Mouse (Mus musculus) intestine, postnatal 0 days (tissue): ENCODE measurements around the gene Ier3. TPM values are rescaled to one million over a fixed set of nuclear protein-coding genes. Genes with fewer than 3 reads are reported as not detected.
A peak's percentile ranks its signal among the peaks of the same experiment; 100 is the strongest.

Experiments
- ATAC-seq: fragments of 200-750 bp; cut with Nextera tagmentation; 2 replicates; pipeline ENCODE4 v1.8.0; 2017; ENCODE audit warnings: mild to moderate bottlenecking, moderate TSS enrichment, moderate library complexity
- H3K27ac ChIP-seq: fragments of 300-500 bp; sonication (generic); 2 replicates; pipeline ENCODE4 v1.5.1; 2014; ENCODE audit warnings: mild to moderate bottlenecking, low read depth, low read length, moderate library complexity
- H3K27me3 ChIP-seq: fragments of 300-500 bp; sonication (generic); replicated peaks from 2 replicates; pipeline ENCODE4 v1.6.1; 2014; ENCODE audit warnings: low read length, mixed read lengths; ENCODE audit not compliant: control insufficient read depth, insufficient read depth
- H3K36me3 ChIP-seq: fragments of 300-500 bp; sonication (generic); 2 replicates; pipeline ENCODE4 v1.6.1; 2014; ENCODE audit warnings: mild to moderate bottlenecking, moderate library complexity; ENCODE audit not compliant: control insufficient read depth, insufficient read depth
- H3K4me1 ChIP-seq: fragments of 300-500 bp; sonication (generic); replicated peaks from 2 replicates; pipeline ENCODE4 v1.6.1; 2014; ENCODE audit warnings: antibody characterized with exemption, low read length, mixed read lengths; ENCODE audit not compliant: control insufficient read depth, insufficient read depth
- H3K4me2 ChIP-seq: fragments of 300-500 bp; sonication (generic); replicated peaks from 2 replicates; pipeline ENCODE4 v1.6.1; 2014; ENCODE audit warnings: low read depth, mild to moderate bottlenecking, moderate library complexity
- H3K4me3 ChIP-seq: fragments of 300-500 bp; sonication (generic); 2 replicates; pipeline ENCODE4 v1.5.1; 2014; ENCODE audit warnings: low read depth, low read length
- H3K9ac ChIP-seq: fragments of 300-500 bp; sonication (generic); 2 replicates; pipeline ENCODE4 v1.6.1; 2014; ENCODE audit warnings: mild to moderate bottlenecking, low read depth, low read length
- H3K9me3 ChIP-seq: fragments of 300-500 bp; sonication (generic); 2 replicates; pipeline ENCODE4 v1.6.1; 2016; ENCODE audit warnings: mixed run types; ENCODE audit not compliant: control insufficient read depth
- CTCF ChIP-seq: sonication (generic); IDR thresholded peaks from 2 replicates; pipeline ENCODE4 v1.5.1; 2016; ENCODE audit warnings: low read depth, mild to moderate bottlenecking, control low read depth, antibody characterized with exemption, moderate library complexity
- WGBS: fragments of 180-500 bp; shearing (Covaris S2); extraction: QIAGEN DNeasy Blood & Tissue Kit; methylation state at CpG from one replicate; pipeline ENCODE4 v1.1.7; 2014; 5-methylcytosine and 5-hydroxymethylcytosine counted together
- polyA plus RNA-seq: library from polyadenylated mRNA; unstranded; fragments of >200 nt; fragmentation: Nextera tagmentation; extraction: Ambion mirVana; gene quantifications from 2 replicates; pipeline ENCODE4 v1.2.1, GENCODE M21; 2015

The Ier3 gene
- 34.6 and 36.9 TPM in 2 replicates for polyA plus RNA-seq

DNA sequence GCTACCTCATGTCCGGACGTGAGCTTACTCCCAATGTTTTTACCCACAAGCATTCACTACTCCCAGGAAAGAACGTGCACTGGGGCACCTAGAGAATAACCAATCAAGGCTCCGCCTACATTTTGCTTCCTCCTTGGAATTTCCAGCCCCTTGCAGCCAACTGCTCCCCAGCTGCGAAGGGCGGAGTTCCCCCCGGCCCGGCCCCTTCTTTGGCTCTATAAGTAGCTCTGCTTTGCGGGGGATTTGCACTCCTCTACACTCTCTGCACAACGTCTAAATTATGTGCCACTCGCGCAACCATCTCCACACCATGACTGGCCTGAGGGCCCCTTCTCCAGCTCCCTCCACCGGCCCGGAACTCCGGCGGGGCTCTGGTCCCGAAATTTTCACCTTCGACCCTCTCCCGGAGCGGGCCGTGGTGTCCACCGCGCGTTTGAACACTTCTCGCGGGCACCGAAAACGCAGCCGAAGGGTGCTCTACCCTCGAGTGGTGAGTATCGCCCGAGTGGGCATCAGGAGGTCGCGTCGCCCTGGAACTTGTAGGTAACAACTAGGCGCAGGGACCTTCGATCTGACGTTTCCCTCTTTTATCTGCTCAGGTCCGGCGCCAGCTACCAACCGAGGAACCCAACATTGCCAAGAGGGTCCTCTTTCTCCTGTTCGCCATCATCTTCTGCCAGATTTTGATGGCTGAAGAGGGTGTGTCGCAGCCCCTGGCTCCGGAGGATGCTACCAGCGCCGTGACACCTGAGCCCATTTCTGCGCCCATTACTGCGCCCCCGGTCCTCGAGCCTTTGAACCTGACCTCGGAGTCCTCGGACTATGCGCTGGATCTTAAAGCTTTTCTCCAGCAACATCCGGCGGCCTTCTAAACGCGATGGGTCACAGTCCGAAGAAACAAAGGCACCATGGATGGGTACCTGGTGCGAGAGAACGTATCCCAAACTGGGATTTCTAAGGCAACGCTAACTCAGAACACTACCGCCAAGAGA lies at the start of gene Ier3:
Gene Ier3, plus strand, starts transcription at position 246 of the 992 bp plus-strand sequence.
- under 1% methylated on average over 62 of the region's 62 CpGs for WGBS
- Histone ChIP-seq H3K4me3 (peak within 1 kb of the TSS; percentile 69), H3K4me2 (peak within 1 kb of the TSS; percentile 93), H3K4me1 (no peaks in the 10 kb centered on the region), H3K27me3 (no peaks in the 10 kb centered on the region), H3K9me3 (no peaks in the 10 kb centered on the region), H3K36me3 (peaks cover 14% of the 10 kb centered on the region; the same call in 1 of the 2 replicates), H3K9ac (peak within 1 kb of the TSS; percentile 77), H3K27ac (peak within 1 kb of the TSS; percentile 91)
- peak; percentile 59 for ATAC-seq
- no peak for TF ChIP-seq CTCF

DNA sequence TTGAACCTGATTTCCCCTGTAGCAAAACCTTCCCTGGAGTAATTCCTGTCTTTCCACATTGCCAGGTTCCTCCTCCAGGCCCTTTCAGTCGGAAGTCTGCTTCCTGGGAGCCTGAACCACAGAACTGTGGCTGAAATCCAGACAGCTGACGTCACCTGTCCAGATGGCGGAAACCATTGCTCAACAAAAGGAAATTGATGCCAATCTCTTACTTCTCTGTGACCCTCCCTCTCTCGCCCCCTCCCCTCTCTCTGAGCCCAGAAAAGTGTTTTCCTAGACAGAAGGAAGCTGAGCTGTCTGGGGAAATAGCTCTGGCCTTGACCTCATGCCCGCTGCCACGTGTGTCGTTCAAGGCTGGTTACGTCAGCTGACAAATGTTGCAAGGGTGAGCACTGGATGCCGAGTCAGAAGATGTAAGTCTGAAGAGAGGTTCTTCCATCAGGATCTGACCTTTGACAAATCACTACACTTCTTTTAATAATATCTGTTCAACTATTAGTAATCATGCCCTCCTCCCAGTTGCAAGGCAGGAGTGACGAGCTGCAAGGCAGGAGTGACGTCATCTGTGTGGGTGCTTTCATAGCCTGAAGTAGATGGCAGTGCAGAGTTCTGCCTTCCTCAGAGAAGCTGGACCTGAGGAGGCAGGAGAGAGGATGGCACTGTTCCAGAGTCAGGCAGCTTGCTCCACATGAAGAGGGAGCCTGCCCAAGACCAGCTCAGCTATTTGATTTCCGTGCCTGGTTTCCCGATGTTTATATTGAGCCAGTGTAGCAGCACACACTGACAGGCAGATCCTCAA lies 44.5 kb upstream of the Ier3 start:
- Histone ChIP-seq H3K27ac (peak overlapping the region; percentile 58), H3K4me2 (no peak overlapping the region), H3K4me3 (no peak overlapping the region), H3K9ac (no peak overlapping the region), H3K4me1 (peaks cover 6% of the 10 kb centered on the region; the same call in 1 of the 2 replicates), H3K9me3 (no peaks in the 10 kb centered on the region), H3K36me3 (no peaks in the 10 kb centered on the region), H3K27me3 (no peaks in the 10 kb centered on the region)
- TF ChIP-seq CTCF, result peak; percentile 31
- 27% methylated on average over 13 of the region's 13 CpGs for WGBS
- peak; percentile 72 for ATAC-seq

DNA sequence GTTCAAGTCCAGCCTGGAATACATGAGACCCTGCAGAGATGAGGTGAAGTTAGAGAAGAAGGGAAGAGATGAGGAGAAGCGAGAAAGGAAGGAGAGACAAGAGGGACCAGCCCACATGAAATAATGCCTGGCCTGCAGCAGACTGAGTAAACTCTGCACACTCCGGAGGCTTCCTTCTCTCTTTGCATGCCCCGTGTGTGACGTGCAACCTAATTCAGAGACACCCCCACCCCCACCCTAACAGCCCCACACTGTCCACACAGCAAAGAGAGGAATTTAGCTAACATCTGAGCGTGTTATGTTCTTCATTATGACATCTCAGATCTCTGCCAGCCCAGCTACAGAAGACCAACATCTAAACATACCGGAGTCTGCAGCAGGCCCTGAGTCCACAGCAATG lies 42.5 kb upstream of the Ier3 start:
- H3K27ac ChIP-seq, result no peak overlapping the region; the same call in 1 of the 2 replicates

DNA sequence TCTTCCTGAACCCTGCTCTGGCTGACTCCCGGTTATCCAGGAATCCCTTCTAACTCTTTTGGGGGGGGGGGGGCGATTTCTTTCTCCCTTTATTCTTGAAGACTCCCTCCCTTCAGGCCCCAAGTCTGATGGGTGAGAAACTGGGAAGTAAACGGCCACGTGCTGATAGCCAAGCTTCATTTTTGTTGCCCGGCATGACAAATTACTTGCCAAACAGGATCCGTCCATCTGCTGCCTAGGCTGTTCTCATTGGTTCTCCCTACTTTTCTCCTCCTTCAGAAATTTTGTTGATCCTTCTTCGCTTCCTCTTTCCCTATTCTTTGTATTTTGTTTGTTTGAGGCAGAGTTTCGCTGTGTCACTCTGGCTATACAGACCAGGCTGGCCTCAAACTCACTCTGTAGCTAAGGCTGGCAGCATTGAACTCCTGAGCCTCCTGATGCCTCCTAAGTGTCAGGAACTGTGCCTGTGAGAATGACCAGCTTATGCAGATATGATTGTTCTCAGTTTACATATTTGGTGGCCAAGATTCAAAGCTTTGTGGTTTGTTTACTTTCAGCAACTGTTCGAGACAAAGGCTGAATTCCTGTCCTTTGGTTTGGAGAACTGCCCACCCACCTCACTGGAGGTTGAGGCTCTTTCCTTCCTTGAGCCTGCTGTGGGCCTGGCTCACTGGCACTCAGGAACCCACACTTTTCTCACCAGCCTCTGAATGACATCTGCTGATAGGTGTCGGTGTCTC lies 41.8 kb upstream of the Ier3 start:
- WGBS, result 57% methylated on average over 10 of the region's 10 CpGs
- H3K36me3 ChIP-seq, result no peaks in the 10 kb centered on the region
- peaks cover 6% of the 10 kb centered on the region; the same call in 1 of the 2 replicates for H3K4me1 ChIP-seq
- H3K27ac ChIP-seq, result no peak overlapping the region; the same call in 1 of the 2 replicates
- H3K27me3 ChIP-seq, result no peaks in the 10 kb centered on the region
- H3K9ac ChIP-seq, result no peak overlapping the region
- H3K4me2 ChIP-seq, result no peak overlapping the region
- no peak overlapping the region for H3K4me3 ChIP-seq
- no peak for ATAC-seq
- TF ChIP-seq CTCF, result no peak
- no peaks in the 10 kb centered on the region for H3K9me3 ChIP-seq

More for the DNA sequence above, 42.5 kb upstream of the Ier3 start:
- Histone ChIP-seq H3K36me3 (no peaks in the 10 kb centered on the region), H3K9ac (no peak overlapping the region), H3K4me2 (no peak overlapping the region), H3K4me1 (peaks cover 6% of the 10 kb centered on the region; the same call in 1 of the 2 replicates), H3K9me3 (no peaks in the 10 kb centered on the region), H3K27me3 (no peaks in the 10 kb centered on the region), H3K4me3 (no peak overlapping the region)
- ATAC-seq, result no peak
- TF ChIP-seq CTCF, result no peak
- WGBS, result 43% methylated on average over 6 of the region's 6 CpGs

- no peak overlapping the region for H3K9ac ChIP-seq
- 91% methylated on average over 7 of the region's 7 CpGs for WGBS
- H3K27me3 ChIP-seq, result no peaks in the 10 kb centered on the region
- no peak for TF ChIP-seq CTCF
- no peak overlapping the region for H3K4me3 ChIP-seq
- no peaks in the 10 kb centered on the region for H3K9me3 ChIP-seq
- H3K27ac ChIP-seq, result no peak overlapping the region; the same call in 1 of the 2 replicates
- no peak for ATAC-seq
- peaks cover 6% of the 10 kb centered on the region; the same call in 1 of the 2 replicates for H3K4me1 ChIP-seq
- H3K4me2 ChIP-seq, result no peak overlapping the region
- no peaks in the 10 kb centered on the region for H3K36me3 ChIP-seq
Measured at GRCm38 (mm10) chr17:35780362-35780761, 41.1 kb upstream of the Ier3 start.
